Mouse (Mus musculus) thymus, adult 2 months (tissue): ENCODE results near the gene Ahcy. TPM values are rescaled to one million over a fixed set of nuclear protein-coding genes. Genes with fewer than 3 reads are reported as not detected.
"Not testable (repeated sequence)": the region's sequence is repeated elsewhere in the genome, so short reads cannot be mapped to it uniquely, and the experiment has no call there.

Source experiments
- DNase-seq: peaks from one replicate; pipeline ENCODE4 v3.0.0; 2021
- H3K27ac ChIP-seq: fragments of 200-500 bp; 2 replicates; pipeline ENCODE4 v1.5.1; 2012; ENCODE audit warnings: low read length, control low read depth; ENCODE audit not compliant: control insufficient read depth, insufficient read depth
- H3K27me3 ChIP-seq: fragments of 200-500 bp; 2 replicates; pipeline ENCODE4 v1.6.1; 2012; ENCODE audit warnings: mild to moderate bottlenecking, low read length, moderate library complexity, mixed read lengths; ENCODE audit not compliant: control insufficient read depth, insufficient read depth
- H3K36me3 ChIP-seq: fragments of 200-500 bp; 2 replicates; pipeline ENCODE4 v1.6.1; 2012; ENCODE audit warnings: mild to moderate bottlenecking, low read length, moderate library complexity; ENCODE audit not compliant: control insufficient read depth, insufficient read depth
- H3K4me1 ChIP-seq: fragments of 200-500 bp; replicated peaks from 2 replicates; pipeline ENCODE4 v1.6.1; 2012; ENCODE audit warnings: low read length; ENCODE audit not compliant: control insufficient read depth, insufficient read depth
- H3K4me3 ChIP-seq: fragments of 200-500 bp; 2 replicates; pipeline ENCODE4 v1.5.1; 2012; ENCODE audit warnings: mild to moderate bottlenecking, low read length, control low read depth, moderate library complexity; ENCODE audit not compliant: control insufficient read depth, insufficient read depth
- CTCF ChIP-seq: fragments of 200-500 bp; IDR thresholded peaks from 2 replicates; pipeline ENCODE4 v1.5.1; 2012; ENCODE audit warnings: mild to moderate bottlenecking, control low read depth, low read length, moderate library complexity, borderline replicate concordance; ENCODE audit not compliant: control insufficient read depth, poor library complexity, insufficient read depth; ENCODE audit errors: extremely low read depth
- POLR2A ChIP-seq: fragments of 200-500 bp; IDR thresholded peaks from 2 replicates; pipeline ENCODE4 v1.6.1; 2012; ENCODE audit warnings: mild to moderate bottlenecking, low read length, control low read depth, moderate library complexity; ENCODE audit not compliant: control insufficient read depth, poor library complexity, insufficient read depth; ENCODE audit errors: extremely low read depth
- WGBS: fragments of 180-500 bp; shearing (Covaris S2); methylation state at CpG from one replicate; pipeline ENCODE4 v1.1.7; 2018; 5-methylcytosine and 5-hydroxymethylcytosine counted together
- polyA plus RNA-seq: library from polyadenylated mRNA; depleted of rRNA; stranded (reverse); fragments of >200 nt; gene quantifications from 2 replicates; pipeline ENCODE4 v1.2.3, GENCODE M21; 2012

Ahcy gene
- polyA plus RNA-seq, 1 experiment, result 90.7 TPM

GRCm38 (mm10) chr2:155057361-155057760 lies 16.9 kb downstream of the Ahcy start:
- Histone ChIP-seq H3K27me3 (no peaks in the 10 kb centered on the region), H3K4me3 (no peak overlapping the region), H3K4me1 (no peaks in the 10 kb centered on the region), H3K27ac (no peak overlapping the region), H3K36me3 (peaks cover 11% of the 10 kb centered on the region; the same call in 1 of the 2 replicates)
- no peak for TF ChIP-seq POLR2A
- TF ChIP-seq CTCF, result no peak
- no peak for DNase-seq
- WGBS, result 87% methylated on average over 1 of the region's 1 CpGs

- Histone ChIP-seq H3K36me3 (0 out of 2 replicates have a peak, but pooled peaks cover 7% of the 10 kb centered on the region), H3K27ac (no peak overlapping the region), H3K27me3 (no peaks in the 10 kb centered on the region), H3K4me3 (no peak overlapping the region), H3K4me1 (peaks cover 2% of the 10 kb centered on the region)
- TF ChIP-seq POLR2A (no peak), CTCF (no peak)
- WGBS, result 88% methylated on average over 5 of the region's 5 CpGs
- no peak for DNase-seq
Measured at GRCm38 (mm10) chr2:155056076-155056578, 18.2 kb downstream of the Ahcy start.

- H3K4me1 ChIP-seq, result peaks cover 9% of the 10 kb centered on the region
- no peak overlapping the region for H3K4me3 ChIP-seq
- H3K27me3 ChIP-seq, result no peaks in the 10 kb centered on the region
- DNase-seq, result no peak
- TF ChIP-seq CTCF (no peak), POLR2A (no peak)
- 0 out of 2 replicates have a peak, but pooled peaks cover 3% of the 10 kb centered on the region for H3K36me3 ChIP-seq
- no peak overlapping the region for H3K27ac ChIP-seq
- WGBS, result 95% methylated on average over 3 of the region's 3 CpGs
Measured at GRCm38 (mm10) chr2:155054672-155055071, 19.6 kb downstream of the Ahcy start.

- DNase-seq, H3K27ac ChIP-seq, H3K27me3 ChIP-seq, H3K36me3 ChIP-seq, H3K4me1 ChIP-seq, H3K4me3 ChIP-seq: not testable (repeated sequence)
- 95% methylated on average over 8 of the region's 8 CpGs for WGBS
Measured at GRCm38 (mm10) chr2:155053512-155053911, 20.8 kb downstream of the Ahcy start.

- H3K4me3 ChIP-seq, result no peak overlapping the region
- no peaks in the 10 kb centered on the region for H3K36me3 ChIP-seq
- no peaks in the 10 kb centered on the region for H3K27me3 ChIP-seq
- H3K4me1 ChIP-seq, result peaks cover 12% of the 10 kb centered on the region
- no peak for DNase-seq
- no peak overlapping the region for H3K27ac ChIP-seq
- 92% methylated on average over 2 of the region's 2 CpGs for WGBS
- TF ChIP-seq CTCF (no peak), POLR2A (no peak)
Measured at GRCm38 (mm10) chr2:155052681-155053080, 21.6 kb downstream of the Ahcy start.

GRCm38 (mm10) chr2:155051622-155052351 lies 22.5 kb downstream of the Ahcy start:
- Histone ChIP-seq H3K4me1 (peaks cover 16% of the 10 kb centered on the region), H3K36me3 (no peaks in the 10 kb centered on the region), H3K27ac (no peak overlapping the region), H3K4me3 (no peak overlapping the region), H3K27me3 (no peaks in the 10 kb centered on the region)
- no peak for DNase-seq
- TF ChIP-seq POLR2A (no peak), CTCF (no peak)
- WGBS, result 73% methylated on average over 9 of the region's 9 CpGs

- TF ChIP-seq POLR2A (peak; percentile 90), CTCF (peak; percentile 36; the same call in 1 of the 2 replicates)
- Histone ChIP-seq H3K27me3 (no peaks in the 10 kb centered on the region), H3K4me3 (peak overlapping the region; percentile 40), H3K4me1 (peaks cover 16% of the 10 kb centered on the region), H3K27ac (peak overlapping the region; percentile 68), H3K36me3 (no peaks in the 10 kb centered on the region)
- 1% methylated on average over 45 of the region's 45 CpGs for WGBS
- DNase-seq, result peak; percentile 97
Measured at GRCm38 (mm10) chr2:155050504-155051236, 23.6 kb downstream of the Ahcy start.
